Mouse (Mus musculus): ENCODE results near the gene Cst6. TPM values are rescaled to one million over a fixed set of nuclear protein-coding genes. Genes with fewer than 3 reads are reported as not detected.
"Not testable (repeated sequence)": the region's sequence is repeated elsewhere in the genome, so short reads cannot be mapped to it uniquely, and the experiment has no call there.

Cst6 gene
- polyA plus RNA-seq (2015; fragmentation: Nextera tagmentation; extraction: Ambion mirVana), result not detected in 2 replicates

- 52% methylated on average over 6 of the region's 6 CpGs for WGBS (ENCODE audit: insufficient replicate concordance)
- not testable (repeated sequence) for H3K27ac ChIP-seq (replicated peaks); ATAC-seq (ENCODE audit: insufficient read depth); H3K27me3 ChIP-seq; H3K4me1 ChIP-seq (replicated peaks); H3K9me3 ChIP-seq (replicated peaks); H3K36me3 ChIP-seq (replicated peaks)
- Histone ChIP-seq H3K4me3 (replicated peaks) (peak within 1 kb of the TSS; percentile 47), H3K4me2 (peak within 1 kb of the TSS; percentile 76), H3K9ac (peak within 1 kb of the TSS; percentile 46)
Observed at GRCm38 (mm10) chr19:5349502-5349873, at the start of gene Cst6. Gene Cst6, minus strand, starts transcription at chr19:5349574.

- Histone ChIP-seq H3K9me3 (replicated peaks) (no peaks in the 10 kb centered on the region), H3K4me1 (replicated peaks) (peaks cover 14% of the 10 kb centered on the region), H3K27ac (replicated peaks) (no peak overlapping the region), H3K27me3 (no peaks in the 10 kb centered on the region), H3K4me3 (replicated peaks) (no peak overlapping the region), H3K4me2 (no peak overlapping the region), H3K9ac (no peak overlapping the region), H3K36me3 (replicated peaks) (no peaks in the 10 kb centered on the region)
- 56% methylated on average over 4 of the region's 4 CpGs for WGBS (ENCODE audit: insufficient replicate concordance)
- ATAC-seq (ENCODE audit: insufficient read depth), result no peak
Observed at GRCm38 (mm10) chr19:5395371-5395770, 46.0 kb upstream of the Cst6 start.

GRCm38 (mm10) chr19:5394168-5394567 lies 44.8 kb upstream of the Cst6 start:
- H3K9me3 ChIP-seq (replicated peaks), result no peaks in the 10 kb centered on the region
- no peaks in the 10 kb centered on the region for H3K27me3 ChIP-seq
- H3K4me3 ChIP-seq (replicated peaks), result no peak overlapping the region
- H3K27ac ChIP-seq (replicated peaks), result no peak overlapping the region
- WGBS (ENCODE audit: insufficient replicate concordance), result 67% methylated on average over 10 of the region's 10 CpGs
- ATAC-seq (ENCODE audit: insufficient read depth), result no peak
- no peaks in the 10 kb centered on the region for H3K36me3 ChIP-seq (replicated peaks)
- H3K4me1 ChIP-seq (replicated peaks), result peaks cover 26% of the 10 kb centered on the region
- H3K4me2 ChIP-seq, result no peak overlapping the region
- no peak overlapping the region for H3K9ac ChIP-seq

- Histone ChIP-seq H3K9me3 (replicated peaks) (no peaks in the 10 kb centered on the region), H3K36me3 (replicated peaks) (no peaks in the 10 kb centered on the region), H3K27ac (replicated peaks) (no peak overlapping the region), H3K27me3 (no peaks in the 10 kb centered on the region), H3K9ac (no peak overlapping the region), H3K4me2 (no peak overlapping the region), H3K4me3 (replicated peaks) (no peak overlapping the region), H3K4me1 (replicated peaks) (peaks cover 30% of the 10 kb centered on the region)
- 61% methylated on average over 4 of the region's 4 CpGs for WGBS (ENCODE audit: insufficient replicate concordance)
- ATAC-seq (ENCODE audit: insufficient read depth), result no peak
Observed at GRCm38 (mm10) chr19:5392892-5393291, 43.5 kb upstream of the Cst6 start.

- Histone ChIP-seq H3K9ac (peak overlapping the region; percentile 75), H3K9me3 (replicated peaks) (no peaks in the 10 kb centered on the region), H3K4me3 (replicated peaks) (peak overlapping the region; percentile 88), H3K27me3 (no peaks in the 10 kb centered on the region), H3K27ac (replicated peaks) (peak overlapping the region; percentile 87), H3K4me1 (replicated peaks) (peaks cover 47% of the 10 kb centered on the region), H3K36me3 (replicated peaks) (peaks cover 7% of the 10 kb centered on the region; the same call in 1 of the 2 replicates), H3K4me2 (peak overlapping the region; percentile 87)
- no peak for ATAC-seq (ENCODE audit: insufficient read depth)
- WGBS (ENCODE audit: insufficient replicate concordance), result 72% methylated on average over 8 of the region's 8 CpGs
Observed at GRCm38 (mm10) chr19:5390416-5390815, 41.0 kb upstream of the Cst6 start.

- no peaks in the 10 kb centered on the region for H3K27me3 ChIP-seq
- peak overlapping the region; percentile 87 for H3K4me2 ChIP-seq
- no peaks in the 10 kb centered on the region for H3K9me3 ChIP-seq (replicated peaks)
- H3K9ac ChIP-seq, result peak overlapping the region; percentile 75
- WGBS (ENCODE audit: insufficient replicate concordance), result 1% methylated on average over 12 of the region's 12 CpGs
- peak; percentile 40 for ATAC-seq (ENCODE audit: insufficient read depth)
- H3K4me3 ChIP-seq (replicated peaks), result peak overlapping the region; percentile 88
- peaks cover 15% of the 10 kb centered on the region for H3K36me3 ChIP-seq (replicated peaks)
- H3K4me1 ChIP-seq (replicated peaks), result peaks cover 47% of the 10 kb centered on the region
- peak overlapping the region; percentile 87 for H3K27ac ChIP-seq (replicated peaks)
Observed at GRCm38 (mm10) chr19:5389647-5390046, 40.3 kb upstream of the Cst6 start.

- peaks cover 24% of the 10 kb centered on the region for H3K36me3 ChIP-seq (replicated peaks)
- no peaks in the 10 kb centered on the region for H3K9me3 ChIP-seq (replicated peaks)
- peak within 1 kb of the TSS; percentile 88 for H3K4me3 ChIP-seq (replicated peaks)
- under 1% methylated on average over 43 of the region's 43 CpGs for WGBS (ENCODE audit: insufficient replicate concordance)
- H3K27me3 ChIP-seq, result no peaks in the 10 kb centered on the region
- H3K4me2 ChIP-seq, result peak within 1 kb of the TSS; percentile 87
- peak; percentile 92 for ATAC-seq (ENCODE audit: insufficient read depth)
- H3K27ac ChIP-seq (replicated peaks), result peak within 1 kb of the TSS; percentile 87
- peaks cover 47% of the 10 kb centered on the region for H3K4me1 ChIP-seq (replicated peaks)
- H3K9ac ChIP-seq, result peak within 1 kb of the TSS; percentile 85
Observed at GRCm38 (mm10) chr19:5388588-5389242, 39.3 kb upstream of the Cst6 start, which contains the start of gene Sart1. Gene Sart1, minus strand, starts transcription at chr19:5388703.

- under 1% methylated on average over 43 of the region's 43 CpGs for WGBS (ENCODE audit: insufficient replicate concordance)
- ATAC-seq (ENCODE audit: insufficient read depth), result peak; percentile 50
- Histone ChIP-seq H3K27me3 (no peaks in the 10 kb centered on the region), H3K4me1 (replicated peaks) (peaks cover 47% of the 10 kb centered on the region), H3K27ac (replicated peaks) (peak overlapping the region; percentile 87), H3K4me2 (peak overlapping the region; percentile 87), H3K4me3 (replicated peaks) (peak overlapping the region; percentile 88), H3K36me3 (replicated peaks) (peaks cover 31% of the 10 kb centered on the region), H3K9me3 (replicated peaks) (no peaks in the 10 kb centered on the region), H3K9ac (peak overlapping the region; percentile 85)
Observed at GRCm38 (mm10) chr19:5388011-5388441, 38.7 kb upstream of the Cst6 start.

GRCm38 (mm10) chr19:5384715-5385114 lies 35.3 kb upstream of the Cst6 start:
- Histone ChIP-seq H3K27ac (replicated peaks) (no peak overlapping the region), H3K9me3 (replicated peaks) (no peaks in the 10 kb centered on the region), H3K4me3 (replicated peaks) (no peak overlapping the region), H3K36me3 (replicated peaks) (peaks cover 64% of the 10 kb centered on the region), H3K4me1 (replicated peaks) (peaks cover 26% of the 10 kb centered on the region), H3K9ac (no peak overlapping the region), H3K27me3 (no peaks in the 10 kb centered on the region), H3K4me2 (no peak overlapping the region)
- 75% methylated on average over 8 of the region's 8 CpGs for WGBS (ENCODE audit: insufficient replicate concordance)
- no peak for ATAC-seq (ENCODE audit: insufficient read depth)

- H3K4me1 ChIP-seq (replicated peaks), result peaks cover 19% of the 10 kb centered on the region
- no peak overlapping the region for H3K4me3 ChIP-seq (replicated peaks)
- 84% methylated on average over 12 of the region's 12 CpGs for WGBS (ENCODE audit: insufficient replicate concordance)
- H3K27me3 ChIP-seq, result no peaks in the 10 kb centered on the region
- no peak overlapping the region for H3K27ac ChIP-seq (replicated peaks)
- peaks cover 78% of the 10 kb centered on the region for H3K36me3 ChIP-seq (replicated peaks)
- H3K4me2 ChIP-seq, result no peak overlapping the region
- no peak overlapping the region for H3K9ac ChIP-seq
- no peak for ATAC-seq (ENCODE audit: insufficient read depth)
- no peaks in the 10 kb centered on the region for H3K9me3 ChIP-seq (replicated peaks)
Observed at GRCm38 (mm10) chr19:5383326-5383725, 34.0 kb upstream of the Cst6 start.

- Histone ChIP-seq H3K4me2 (no peak overlapping the region), H3K27ac (replicated peaks) (no peak overlapping the region), H3K27me3 (no peaks in the 10 kb centered on the region), H3K4me1 (replicated peaks) (no peaks in the 10 kb centered on the region), H3K9ac (no peak overlapping the region), H3K9me3 (replicated peaks) (no peaks in the 10 kb centered on the region), H3K36me3 (replicated peaks) (peaks cover 71% of the 10 kb centered on the region), H3K4me3 (replicated peaks) (no peak overlapping the region)
- no peak for ATAC-seq (ENCODE audit: insufficient read depth)
- 61% methylated on average over 1 of the region's 1 CpGs for WGBS (ENCODE audit: insufficient replicate concordance)
Observed at GRCm38 (mm10) chr19:5377446-5377845, 28.1 kb upstream of the Cst6 start.

GRCm38 (mm10) chr19:5374748-5375147 lies 25.4 kb upstream of the Cst6 start:
- no peaks in the 10 kb centered on the region for H3K27me3 ChIP-seq
- H3K9ac ChIP-seq, result no peak overlapping the region
- peaks cover 69% of the 10 kb centered on the region for H3K36me3 ChIP-seq (replicated peaks)
- H3K4me3 ChIP-seq (replicated peaks), result no peak overlapping the region
- ATAC-seq (ENCODE audit: insufficient read depth), result no peak
- no peaks in the 10 kb centered on the region for H3K9me3 ChIP-seq (replicated peaks)
- WGBS (ENCODE audit: insufficient replicate concordance), result 64% methylated on average over 4 of the region's 4 CpGs
- H3K4me1 ChIP-seq (replicated peaks), result no peaks in the 10 kb centered on the region
- no peak overlapping the region for H3K4me2 ChIP-seq
- no peak overlapping the region for H3K27ac ChIP-seq (replicated peaks)

Data from liver, embryonic 15.5 days (tissue).